Mouse (Mus musculus): ENCODE data around the gene Stab2.

Stab2 gene

GRCm38 (mm10) chr10:86891066-86891465, 116.8 kb downstream of the Stab2 start:
- DNase-seq (ENCODE audit: low spot score in 2 of 2): no peak

DNA sequence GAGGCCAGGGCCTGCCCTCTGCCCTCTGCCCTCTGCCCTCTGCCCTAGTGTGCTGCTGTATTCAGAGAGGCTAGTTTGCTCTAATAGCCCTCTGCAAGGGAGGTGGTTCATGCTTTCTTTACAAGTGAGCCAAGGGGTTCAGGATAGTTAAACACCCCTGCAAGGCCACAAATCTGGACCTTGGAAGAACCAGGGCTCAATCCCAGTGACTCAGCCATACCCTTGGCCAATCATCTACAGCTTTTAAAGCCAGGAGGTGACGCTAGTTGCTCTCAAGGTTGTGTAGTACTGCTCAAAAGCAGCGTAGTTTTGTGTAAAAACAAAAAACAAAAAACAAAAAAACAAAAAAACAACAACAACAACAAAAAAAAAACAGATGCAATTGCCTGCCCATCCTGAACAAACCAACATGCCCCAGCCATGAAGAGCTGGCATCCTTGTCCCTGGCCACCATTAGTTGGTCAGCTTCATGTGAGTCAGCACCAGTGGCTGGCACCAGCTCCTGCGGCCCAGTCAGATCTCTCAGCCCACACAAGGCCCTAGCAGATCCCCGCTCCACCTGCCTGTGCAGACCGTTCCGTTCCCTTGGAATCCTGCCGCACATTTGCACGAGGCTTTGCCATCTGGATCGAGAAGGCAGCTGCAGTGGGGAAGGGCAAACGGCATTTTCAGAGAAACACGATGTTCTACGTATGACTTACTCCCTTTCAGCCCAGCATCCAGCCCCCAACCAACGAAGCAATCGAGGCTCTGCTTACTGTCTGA, 117.5 kb downstream of the Stab2 start:
- no peak for DNase-seq (ENCODE audit: low spot score in 2 of 2)

- DNase-seq (ENCODE audit: low spot score in 2 of 2): no peak
Measured at GRCm38 (mm10) chr10:86889440-86889839, 118.4 kb downstream of the Stab2 start.

DNA sequence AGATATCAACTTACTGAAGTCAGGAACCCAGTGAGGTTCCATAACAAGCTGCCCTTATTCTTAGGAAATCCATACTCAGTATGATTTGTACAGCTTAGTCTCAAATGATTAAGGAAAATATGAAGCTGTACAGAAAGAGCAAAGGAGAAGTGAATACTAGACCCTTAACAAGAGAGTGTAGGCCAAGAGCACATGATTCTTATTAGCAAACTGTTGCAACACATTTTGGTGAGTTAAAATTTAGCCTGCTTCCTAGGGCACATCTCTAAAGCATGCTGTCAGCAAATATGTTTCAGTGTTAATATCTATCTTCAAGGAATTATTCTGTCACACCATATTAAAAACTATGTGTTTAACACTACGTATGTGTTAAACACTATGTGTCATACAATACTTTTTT, 121.4 kb downstream of the Stab2 start:
- no peak for DNase-seq (ENCODE audit: low spot score in 2 of 2)

DNA sequence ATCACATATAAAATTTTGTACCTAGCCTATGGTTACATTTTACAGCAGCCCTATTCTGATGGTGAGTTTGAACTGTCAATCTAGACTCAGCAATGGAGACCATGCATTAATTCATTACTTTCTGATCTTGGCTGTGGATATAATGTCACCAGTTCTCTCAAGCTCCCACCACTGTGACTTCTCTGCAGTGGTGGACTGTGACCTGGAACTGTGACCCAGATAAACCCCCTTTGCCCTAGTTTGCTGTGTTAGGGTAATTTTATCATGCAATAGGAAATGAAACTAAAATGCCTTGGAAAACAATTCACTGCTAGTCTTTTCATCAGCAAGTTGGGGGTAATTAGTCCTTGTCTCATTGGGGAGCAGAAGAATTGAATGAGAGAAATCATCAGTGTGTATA, 126.4 kb downstream of the Stab2 start:
- no peak for DNase-seq (ENCODE audit: low spot score in 2 of 2)

- no peak for DNase-seq (ENCODE audit: low spot score in 2 of 2)
Measured at GRCm38 (mm10) chr10:86880071-86880806, 127.6 kb downstream of the Stab2 start.

GRCm38 (mm10) chr10:86878721-86879120, 129.1 kb downstream of the Stab2 start:
- no peak for DNase-seq (ENCODE audit: low spot score in 2 of 2)

DNA sequence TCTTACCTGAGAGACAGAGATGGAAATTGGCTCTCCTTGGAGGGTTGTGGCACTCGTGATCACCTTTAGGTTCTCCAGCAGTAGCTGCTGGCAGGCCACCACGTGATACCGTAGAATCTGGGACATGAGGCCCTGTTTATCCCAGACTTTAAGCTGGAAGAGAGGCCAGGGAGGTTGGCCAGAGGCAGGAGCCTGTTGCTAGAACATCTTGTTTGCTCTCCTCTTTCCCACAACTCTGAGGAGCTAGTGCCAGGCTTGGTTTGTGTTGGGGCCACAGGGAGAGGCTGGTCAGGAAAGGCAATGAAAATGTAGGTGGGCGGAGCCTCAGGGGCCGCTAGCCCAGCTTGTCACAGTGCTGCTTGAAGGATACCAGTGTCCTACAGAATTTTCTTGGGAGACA, 135.2 kb downstream of the Stab2 start:
- DNase-seq (ENCODE audit: low spot score in 2 of 2): no peak

- DNase-seq (ENCODE audit: low spot score in 2 of 2): no peak
Measured at GRCm38 (mm10) chr10:86872121-86872520, 135.7 kb downstream of the Stab2 start.

- no peak for DNase-seq (ENCODE audit: low spot score in 2 of 2)
Measured at GRCm38 (mm10) chr10:86863429-86863828, 144.4 kb downstream of the Stab2 start.

DNA sequence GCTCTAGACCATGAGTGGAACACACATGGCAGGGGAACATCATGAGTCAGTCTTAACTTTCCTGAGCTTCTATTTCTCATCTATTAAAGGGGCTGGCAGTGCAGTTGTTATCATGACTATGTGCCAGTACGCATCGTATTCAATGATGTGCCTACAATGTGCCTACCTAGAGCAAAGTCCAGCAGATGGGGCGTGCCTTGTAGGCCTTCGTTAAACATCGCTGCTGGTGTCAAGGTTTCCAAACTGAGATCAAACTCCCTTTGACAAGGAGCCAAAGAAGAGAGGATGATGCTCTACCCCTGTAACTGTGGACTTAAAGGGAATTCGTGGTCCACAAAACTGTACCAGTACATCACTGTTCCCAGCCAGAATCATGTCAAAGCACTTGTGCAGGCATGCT, 145.3 kb downstream of the Stab2 start:
- DNase-seq (ENCODE audit: low spot score in 2 of 2): no peak

GRCm38 (mm10) chr10:86860396-86860795, 147.4 kb downstream of the Stab2 start:
- DNase-seq (ENCODE audit: low spot score in 2 of 2): no peak

DNA sequence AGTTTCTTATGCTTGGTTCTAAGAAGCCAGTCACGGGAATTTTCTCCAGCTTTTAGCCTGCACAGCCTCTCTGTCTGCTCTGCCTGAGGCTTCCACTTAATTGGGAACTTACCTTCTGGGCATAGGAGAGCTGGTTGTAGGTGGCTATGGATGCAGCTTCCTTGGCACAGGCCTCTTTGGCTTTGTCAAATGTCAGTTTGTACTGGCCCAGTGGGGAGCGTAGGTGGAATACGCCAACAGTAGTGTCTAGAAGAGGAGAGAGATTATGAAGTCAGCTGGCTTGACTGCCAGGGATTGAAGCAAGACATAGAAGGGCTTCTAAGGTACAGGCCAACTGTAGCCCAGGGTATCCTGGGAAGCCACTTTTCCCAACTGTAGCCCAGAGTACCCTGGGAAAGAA, 154.4 kb downstream of the Stab2 start:
- no peak for DNase-seq (ENCODE audit: low spot score in 2 of 2)

- DNase-seq (ENCODE audit: low spot score in 2 of 2): no peak
Measured at GRCm38 (mm10) chr10:86852160-86852559, 155.7 kb downstream of the Stab2 start.

GRCm38 (mm10) chr10:86849508-86849907, 158.3 kb downstream of the Stab2 start:
- DNase-seq (ENCODE audit: low spot score in 2 of 2): no peak

- no peak for DNase-seq (ENCODE audit: low spot score in 2 of 2)
Measured at GRCm38 (mm10) chr10:86849087-86849486, 158.7 kb downstream of the Stab2 start.

GRCm38 (mm10) chr10:86846926-86847467, 160.8 kb downstream of the Stab2 start:
- no peak for DNase-seq (ENCODE audit: low spot score in 2 of 2)

DNA sequence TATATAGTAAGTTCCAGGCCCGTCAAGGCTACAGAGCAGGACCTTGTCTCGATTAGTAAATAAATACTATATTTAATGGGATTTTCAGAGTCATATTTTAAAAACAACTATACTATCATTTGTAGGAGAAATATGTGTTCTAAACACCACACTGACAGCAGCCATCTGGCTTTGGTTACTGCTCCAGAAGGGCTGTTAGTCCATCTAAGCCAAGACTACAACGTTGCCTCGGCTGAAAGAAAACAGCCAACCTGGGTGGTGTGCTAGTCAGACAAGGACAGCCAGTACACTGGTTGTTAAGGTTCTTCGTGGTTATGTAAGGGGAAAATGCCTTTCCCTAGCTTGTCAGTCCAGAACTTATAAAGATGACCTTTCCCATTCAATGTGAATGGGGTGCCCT, 165.2 kb downstream of the Stab2 start:
- no peak for DNase-seq (ENCODE audit: low spot score in 2 of 2)

DNA sequence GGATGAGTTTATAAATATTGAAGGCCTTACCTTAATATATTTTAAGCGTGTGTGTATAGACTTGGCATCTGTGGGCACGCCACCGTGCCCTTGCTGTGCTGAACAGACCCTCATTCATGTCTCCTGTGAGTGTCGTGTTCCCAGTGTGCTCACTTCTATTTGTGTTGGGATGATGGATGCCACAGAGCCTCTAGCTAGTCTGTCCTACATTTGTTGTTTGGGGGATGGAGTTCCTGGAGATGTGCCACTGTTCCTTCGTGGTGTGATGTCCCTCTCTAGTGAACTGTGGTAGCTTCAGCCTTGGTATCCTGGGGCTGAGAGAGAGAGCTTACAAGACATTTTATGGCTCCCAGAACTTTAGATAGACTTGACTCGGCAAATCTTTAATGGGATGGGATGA, 169.0 kb downstream of the Stab2 start:
- no peak for DNase-seq (ENCODE audit: low spot score in 2 of 2)

DNA sequence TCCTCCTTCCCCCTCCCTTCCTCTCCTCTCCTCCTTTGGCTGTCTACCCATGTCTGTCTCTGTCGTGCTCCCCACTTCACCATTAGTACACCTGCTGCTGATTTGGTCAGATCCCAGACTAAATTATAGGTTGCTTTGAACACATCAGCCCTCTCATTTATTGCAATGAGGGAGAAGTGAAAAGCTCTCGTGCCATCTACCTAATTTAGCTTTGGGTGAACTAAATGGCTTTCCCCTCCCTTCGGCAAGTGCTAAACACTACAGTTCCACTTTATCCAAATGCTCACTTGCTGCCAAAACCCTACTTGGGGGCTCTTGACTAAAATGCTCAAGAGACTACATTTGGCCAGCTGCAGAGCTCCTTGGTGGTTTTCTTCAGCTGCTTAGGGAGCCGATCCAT, 171.0 kb downstream of the Stab2 start:
- DNase-seq (ENCODE audit: low spot score in 2 of 2): no peak

DNA sequence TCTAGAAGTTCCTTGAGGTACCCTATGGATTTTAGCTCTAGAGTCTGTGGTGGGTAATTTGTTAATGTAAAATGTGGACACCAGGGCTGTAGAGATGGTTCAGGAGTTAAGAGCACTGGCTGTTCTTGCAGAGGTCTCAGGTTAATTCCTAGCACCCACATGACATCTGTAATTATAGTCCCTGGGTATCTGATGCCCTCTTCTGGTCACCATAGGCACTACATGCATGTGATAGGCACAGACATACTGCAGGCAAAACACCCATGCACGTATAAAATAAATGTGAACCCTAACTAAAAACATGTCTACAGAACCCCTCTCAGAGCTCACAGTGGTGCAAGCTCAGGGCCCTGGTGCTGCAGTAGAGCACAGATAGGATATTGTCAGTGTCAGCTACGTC, 178.3 kb downstream of the Stab2 start:
- no peak for DNase-seq (ENCODE audit: low spot score in 2 of 2)

- no peak for DNase-seq (ENCODE audit: low spot score in 2 of 2)
Measured at GRCm38 (mm10) chr10:86828221-86829135, 179.3 kb downstream of the Stab2 start.
